Mouse (Mus musculus) lung, adult 2 months (tissue): ENCODE data around the gene Nup214.

Source experiments
- CTCF ChIP-seq: fragments of 200-500 bp; IDR thresholded peaks from 2 replicates; pipeline ENCODE4 v1.5.1; 2011; ENCODE audit warnings: mild to moderate bottlenecking, low read length, control low read depth; ENCODE audit not compliant: insufficient read depth
- POLR2A ChIP-seq: fragments of 200-500 bp; IDR thresholded peaks from 2 replicates; pipeline ENCODE4 v1.6.1; 2011; ENCODE audit warnings: low read depth, mild to moderate bottlenecking, control low read depth, low read length, borderline replicate concordance; ENCODE audit errors: extremely low read depth

GRCm38 (mm10) chr2:32019704-32020103, 45.5 kb downstream of the Nup214 start:
- no peak for TF ChIP-seq CTCF
- TF ChIP-seq POLR2A = no peak
